In the genomic region with DNA sequence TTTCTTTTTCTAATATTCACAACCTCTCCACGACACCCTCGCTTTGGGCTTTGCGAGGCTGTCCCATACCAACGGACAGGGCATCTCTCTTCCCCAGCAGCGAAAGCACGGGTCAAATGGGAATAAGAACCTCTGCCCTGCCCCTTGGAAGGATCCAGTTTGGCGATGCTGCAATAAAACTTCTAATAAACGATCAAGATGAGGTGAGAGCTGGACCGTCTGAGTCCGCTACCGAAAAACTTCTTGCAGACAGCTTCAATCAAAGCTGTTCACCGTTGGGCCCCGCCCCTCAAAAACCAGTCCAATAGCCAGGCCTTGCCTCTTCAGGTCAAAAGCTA, we compare ENCODE assay signal across 8 mouse cellular contexts. TPM values are rescaled to one million over a fixed set of nuclear protein-coding genes. Genes with fewer than 3 reads are reported as not detected.
A peak's percentile ranks its signal among the peaks of the same experiment; 100 is the strongest.
DNase-seq lines count a peak whose midpoint lies in the region; ATAC-seq and TF ChIP-seq lines count a peak whose summit lies in the region.

No protein-coding gene starts in this region.

- peaks cover 4% of the 10 kb centered on the region; the same call in 1 of the 2 replicates for H3K4me1 ChIP-seq in heart, embryonic 11.5 days (ENCODE audit: control insufficient read depth, insufficient read depth, low read length)
- H3K4me1 ChIP-seq in forebrain, embryonic 14.5 days (ENCODE audit: control insufficient read depth, insufficient read depth, low read length): 0 out of 2 replicates have a peak, but pooled peaks cover 2% of the 10 kb centered on the region
- peaks cover 40% of the 10 kb centered on the region for H3K4me1 ChIP-seq in liver, embryonic 15.5 days (replicated peaks)

- peaks cover 7% of the 10 kb centered on the region for H3K79me3 ChIP-seq in C2C12 (ENCODE audit: low read depth)

- peaks cover 27% of the 10 kb centered on the region for H3K79me2 ChIP-seq in C2C12 (ENCODE audit: control insufficient read depth, insufficient read depth)

- no peaks in the 10 kb centered on the region for H3K27me3 ChIP-seq in heart, embryonic 11.5 days (ENCODE audit: control insufficient read depth, insufficient read depth, low read length)
- peaks cover under 1% of the 10 kb centered on the region for H3K27me3 ChIP-seq in C2C12 (ENCODE audit: control insufficient read depth, insufficient read depth, insufficient read length)
- no peaks in the 10 kb centered on the region for H3K27me3 ChIP-seq in forebrain, embryonic 14.5 days (replicated peaks; ENCODE audit: control insufficient read depth, insufficient read depth, low read length)
- H3K27me3 ChIP-seq in liver, embryonic 15.5 days: no peaks in the 10 kb centered on the region

- no peak for TF ChIP-seq CTCF in C2C12 (IDR thresholded peaks at IDR 0.05; ENCODE audit: control insufficient read depth, insufficient read depth, insufficient read length)

- peak overlapping the region; percentile 69 for H3K4me3 ChIP-seq in heart, embryonic 11.5 days (ENCODE audit: low read depth, low read length)
- peak overlapping the region; percentile 30 for H3K4me3 ChIP-seq in C2C12 (ENCODE audit: insufficient read depth, poor library complexity, severe bottlenecking)
- H3K4me3 ChIP-seq in forebrain, embryonic 14.5 days (ENCODE audit: low read depth, low read length): peak overlapping the region; percentile 74
- H3K4me3 ChIP-seq in liver, embryonic 15.5 days (replicated peaks): peak overlapping the region; percentile 93

- H3K9ac ChIP-seq in heart, embryonic 11.5 days (ENCODE audit: low read depth, low read length): peak overlapping the region; percentile 77
- peak overlapping the region; percentile 79 for H3K9ac ChIP-seq in forebrain, embryonic 14.5 days (ENCODE audit: low read length)
- H3K9ac ChIP-seq in liver, embryonic 15.5 days: peak overlapping the region; percentile 61

- no peak for ATAC-seq in heart, embryonic 11.5 days (replicated peaks; ENCODE audit: insufficient number of reproducible peaks, low FRiP score, low TSS enrichment)
- no peak for ATAC-seq in forebrain, embryonic 14.5 days
- no peak for ATAC-seq in liver, embryonic 15.5 days (ENCODE audit: insufficient read depth)

- peaks cover 5% of the 10 kb centered on the region; the same call in 1 of the 2 replicates for H3K36me3 ChIP-seq in heart, embryonic 11.5 days (ENCODE audit: control insufficient read depth, insufficient read depth, low read length)
- peaks cover 8% of the 10 kb centered on the region for H3K36me3 ChIP-seq in C2C12 (ENCODE audit: control insufficient read depth, insufficient read depth)
- H3K36me3 ChIP-seq in forebrain, embryonic 14.5 days (ENCODE audit: control insufficient read depth, insufficient read depth, low read length): peaks cover 10% of the 10 kb centered on the region
- H3K36me3 ChIP-seq in liver, embryonic 15.5 days (replicated peaks): peaks cover 11% of the 10 kb centered on the region

- DNase-seq in heart, adult 11 months: no peak
- DNase-seq in forebrain, embryonic 14.5 days (ENCODE audit: low spot score): no peak
- DNase-seq in right cerebral cortex, postnatal 4 days: no peak
- DNase-seq in retina, embryonic 14.5 days (ENCODE audit: low spot score): no peak
- no peak for DNase-seq in thymus, postnatal 10 days (ENCODE audit: low spot score in 2 of 2)

- no peaks in the 10 kb centered on the region for H3K9me3 ChIP-seq in heart, embryonic 11.5 days (replicated peaks; ENCODE audit: control insufficient read depth, low read length)
- no peaks in the 10 kb centered on the region for H3K9me3 ChIP-seq in forebrain, embryonic 14.5 days (replicated peaks; ENCODE audit: control insufficient read depth, low read length)
- no peaks in the 10 kb centered on the region for H3K9me3 ChIP-seq in liver, embryonic 15.5 days (replicated peaks)

- H3K4me2 ChIP-seq in heart, embryonic 11.5 days: peak overlapping the region; percentile 72
- H3K4me2 ChIP-seq in forebrain, embryonic 14.5 days (ENCODE audit: low read length): peak overlapping the region; percentile 80
- H3K4me2 ChIP-seq in liver, embryonic 15.5 days: peak overlapping the region; percentile 93

- H3ac ChIP-seq in C2C12 (ENCODE audit: control insufficient read depth, insufficient read length, low read depth): peak overlapping the region; percentile 59

- WGBS in heart, embryonic 11.5 days (ENCODE audit: insufficient replicate concordance): under 1% methylated on average over 13 of the region's 13 CpGs
- under 1% methylated on average over 13 of the region's 13 CpGs for WGBS in forebrain, embryonic 14.5 days
- under 1% methylated on average over 13 of the region's 13 CpGs for WGBS in liver, embryonic 15.5 days (ENCODE audit: insufficient replicate concordance)

- H3K27ac ChIP-seq in heart, embryonic 11.5 days (ENCODE audit: low read depth, low read length): peak overlapping the region; percentile 98; the same call in 1 of the 2 replicates
- peak overlapping the region; percentile 84; the same call in 1 of the 2 replicates for H3K27ac ChIP-seq in forebrain, embryonic 14.5 days (ENCODE audit: low read depth, low read length)
- peak overlapping the region; percentile 97; the same call in 1 of the 2 replicates for H3K27ac ChIP-seq in liver, embryonic 15.5 days (replicated peaks)

TF ChIP-seq in C2C12, 6 proteins besides CTCF, POLR2A, EP300 and RAD21:
- TF ChIP-seq FOSL1 (IDR thresholded peaks at IDR 0.05; ENCODE audit: insufficient read depth, low read length, poor library complexity, severe bottlenecking): no peak
TF ChIP-seq in C2C12: peak in this region for 0.

RNA-seq across cellular contexts. Expression of a gene that starts 0.8 kb away (rescaled TPM):
- polyA plus RNA-seq in heart, embryonic 11.5 days (2014; fragmentation: Nextera tagmentation; extraction: Ambion mirVana): 20.0 and 21.3 TPM in 2 replicates
- polyA plus RNA-seq in C2C12 (2012; fragmentation: generic; extraction: Trizol): 17.0 TPM
- polyA plus RNA-seq in forebrain, embryonic 14.5 days (2014; fragmentation: Nextera tagmentation; extraction: Ambion mirVana): 16.3 and 17.4 TPM in 2 replicates
- 11.7 and 12.2 TPM in 2 replicates for polyA plus RNA-seq in liver, embryonic 15.5 days (2015; fragmentation: Nextera tagmentation; extraction: Ambion mirVana)

RNA-seq across cellular contexts. Expression of a gene that starts 19.4 kb away (rescaled TPM):
- 32.3 and 35.2 TPM in 2 replicates for polyA plus RNA-seq in heart, embryonic 11.5 days (2014; fragmentation: Nextera tagmentation; extraction: Ambion mirVana)
- polyA plus RNA-seq in C2C12 (2012; fragmentation: generic; extraction: Trizol): 50.3 TPM
- 47.4 and 48.9 TPM in 2 replicates for polyA plus RNA-seq in forebrain, embryonic 14.5 days (2014; fragmentation: Nextera tagmentation; extraction: Ambion mirVana)
- 26.2 and 27.7 TPM in 2 replicates for polyA plus RNA-seq in liver, embryonic 15.5 days (2015; fragmentation: Nextera tagmentation; extraction: Ambion mirVana)

RNA-seq across cellular contexts. Expression of a gene that starts 38.4 kb away (rescaled TPM):
- 28.9 and 45.4 TPM in 2 replicates for polyA plus RNA-seq in heart, embryonic 11.5 days (2014; fragmentation: Nextera tagmentation; extraction: Ambion mirVana)
- 39.9 TPM for polyA plus RNA-seq in C2C12 (2012; fragmentation: generic; extraction: Trizol)
- polyA plus RNA-seq in forebrain, embryonic 14.5 days (2014; fragmentation: Nextera tagmentation; extraction: Ambion mirVana): 35.5 and 44.3 TPM in 2 replicates
- polyA plus RNA-seq in liver, embryonic 15.5 days (2015; fragmentation: Nextera tagmentation; extraction: Ambion mirVana): 18.2 and 20.1 TPM in 2 replicates

RNA-seq across cellular contexts. Expression of a gene that starts 59.0 kb away (rescaled TPM):
- polyA plus RNA-seq in heart, embryonic 11.5 days (2014; fragmentation: Nextera tagmentation; extraction: Ambion mirVana): 0.54 and 1.2 TPM in 2 replicates
- not detected for polyA plus RNA-seq in C2C12 (2012; fragmentation: generic; extraction: Trizol)
- polyA plus RNA-seq in forebrain, embryonic 14.5 days (2014; fragmentation: Nextera tagmentation; extraction: Ambion mirVana): 0.36 and 0.64 TPM in 2 replicates
- 9.6 and 11.9 TPM in 2 replicates for polyA plus RNA-seq in liver, embryonic 15.5 days (2015; fragmentation: Nextera tagmentation; extraction: Ambion mirVana)

Comparison
In these comparisons a context has a peak if more than half of its experiments do, and no peak if none do; other contexts are left out.
1. H3K4me3 ChIP-seq: peak in every context shown above with its lines; median percentile 93 in liver, embryonic 15.5 days; 74 in forebrain, embryonic 14.5 days; 69 in heart, embryonic 11.5 days; 30 in C2C12.